Mouse (Mus musculus) urinary bladder, postnatal 14 days (tissue): ENCODE measurements around the gene Sinhcaf.

ENCODE experiments used
- DNase-seq: peaks from one replicate; pipeline ENCODE4 v3.0.0; 2021; ENCODE audit warnings: low spot score

Sinhcaf gene

DNA sequence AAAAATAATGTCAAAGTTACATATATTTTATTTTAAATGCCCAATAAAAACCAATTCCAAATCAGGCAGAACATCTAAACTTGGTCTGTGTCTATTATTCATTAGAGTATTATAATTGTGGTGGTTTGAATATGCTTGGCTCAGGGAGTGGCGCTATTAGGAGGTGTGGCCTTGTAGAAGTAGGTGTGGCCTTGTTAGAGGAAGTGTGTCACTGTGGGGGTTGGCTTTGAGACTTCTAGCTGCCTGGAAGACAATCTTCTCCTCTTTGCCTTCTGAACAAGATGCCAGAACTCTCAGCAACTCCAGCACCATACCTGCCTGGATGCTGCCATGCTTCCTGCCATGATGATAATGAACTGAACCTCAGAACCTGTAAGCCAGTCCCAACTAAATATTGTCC, 72.4 kb downstream of the Sinhcaf start:
- no peak for DNase-seq
